Mouse (Mus musculus) forebrain, embryonic 10.5 days (tissue): ENCODE measurements around the gene Ccdc187. TPM values are rescaled to one million over a fixed set of nuclear protein-coding genes. Genes with fewer than 3 reads are reported as not detected.

Experiments
- DNase-seq: peaks from one replicate; pipeline ENCODE4 v3.0.0-alpha.2; 2017; ENCODE audit warnings: low spot score; ENCODE audit errors: extremely low spot score
- H3K27ac ChIP-seq: fragments of 300-500 bp; sonication (generic); 2 replicates; pipeline ENCODE4 v1.5.1; 2016; ENCODE audit warnings: mild to moderate bottlenecking
- H3K27me3 ChIP-seq: fragments of 300-500 bp; sonication (generic); 2 replicates; pipeline ENCODE4 v1.6.1; 2016; ENCODE audit warnings: mild to moderate bottlenecking; ENCODE audit not compliant: poor library complexity, severe bottlenecking
- H3K36me3 ChIP-seq: fragments of 300-500 bp; sonication (generic); replicated peaks from 2 replicates; pipeline ENCODE4 v1.6.1; 2016; ENCODE audit warnings: mild to moderate bottlenecking, moderate library complexity
- H3K4me1 ChIP-seq: fragments of 300-500 bp; sonication (generic); 2 replicates; pipeline ENCODE4 v1.6.1; 2016
- H3K4me3 ChIP-seq: fragments of 300-500 bp; sonication (generic); 2 replicates; pipeline ENCODE4 v1.5.1; 2016; ENCODE audit warnings: mild to moderate bottlenecking, moderate library complexity
- H3K9me3 ChIP-seq: fragments of 300-500 bp; sonication (generic); 2 replicates; pipeline ENCODE4 v1.6.1; 2016; ENCODE audit warnings: mild to moderate bottlenecking, moderate library complexity
- WGBS: fragments of 180-500 bp; shearing (Covaris S2); methylation state at CpG from one replicate; pipeline ENCODE4 v1.1.7; 2016; 5-methylcytosine and 5-hydroxymethylcytosine counted together
- polyA plus RNA-seq: library from polyadenylated mRNA; unstranded; fragments of >200 nt; fragmentation: Nextera tagmentation; extraction: Ambion mirVana; gene quantifications from 2 replicates; pipeline ENCODE4 v1.2.1, GENCODE M21; 2016

Gene Ccdc187
- polyA plus RNA-seq, 1 experiment from 2014 or later = 0.07 TPM

- no peaks in the 10 kb centered on the region for H3K9me3 ChIP-seq
- 81% methylated on average over 3 of the region's 3 CpGs for WGBS
- H3K27me3 ChIP-seq = no peaks in the 10 kb centered on the region
- H3K4me3 ChIP-seq = no peak overlapping the region
- no peaks in the 10 kb centered on the region for H3K4me1 ChIP-seq
- H3K36me3 ChIP-seq = peaks cover 83% of the 10 kb centered on the region
- DNase-seq = no peak
- no peak overlapping the region for H3K27ac ChIP-seq
These were observed 70.4 kb downstream of the Ccdc187 start for GRCm38 (mm10) chr2:26223961-26224360.

DNA sequence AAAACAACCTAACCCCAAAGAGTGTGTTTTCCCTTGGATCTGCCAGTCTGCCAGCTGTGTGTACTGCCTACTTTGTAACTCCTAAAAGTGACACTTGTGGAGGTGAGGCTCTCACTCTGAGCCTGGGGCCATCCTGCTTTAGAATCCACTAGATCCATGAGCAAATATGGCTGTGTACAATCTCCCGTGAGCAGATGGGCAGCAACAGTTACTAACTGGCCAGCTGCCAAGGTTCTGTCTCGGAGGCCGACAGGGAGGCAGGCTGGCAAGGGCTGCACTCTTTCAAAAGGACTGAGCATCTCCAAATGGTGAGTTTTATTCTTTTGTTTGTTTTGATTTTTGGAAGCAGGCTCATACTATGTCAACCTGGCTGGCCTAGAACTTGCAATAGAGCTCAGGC lies 79.8 kb downstream of the Ccdc187 start:
- no peak for DNase-seq
- Histone ChIP-seq H3K9me3 (no peaks in the 10 kb centered on the region), H3K27ac (no peak overlapping the region), H3K4me3 (no peak overlapping the region), H3K36me3 (peaks cover 98% of the 10 kb centered on the region), H3K27me3 (0 out of 2 replicates have a peak, but pooled peaks cover under 1% of the 10 kb centered on the region), H3K4me1 (no peaks in the 10 kb centered on the region)
- WGBS = 91% methylated on average over 3 of the region's 3 CpGs

- 74% methylated on average over 3 of the region's 3 CpGs for WGBS
- Histone ChIP-seq H3K4me3 (no peak overlapping the region), H3K4me1 (peaks cover 23% of the 10 kb centered on the region), H3K36me3 (peaks cover 53% of the 10 kb centered on the region), H3K27me3 (peaks cover 46% of the 10 kb centered on the region), H3K27ac (no peak overlapping the region), H3K9me3 (no peaks in the 10 kb centered on the region)
- DNase-seq = no peak
These were observed 84.8 kb downstream of the Ccdc187 start for GRCm38 (mm10) chr2:26209566-26209965.

GRCm38 (mm10) chr2:26208126-26208789 lies 86.1 kb downstream of the Ccdc187 start, which contains the start of gene Lhx3:
Gene Lhx3 (minus strand): TSS chr2:26208289.
- 5% methylated on average over 19 of the region's 19 CpGs for WGBS
- Histone ChIP-seq H3K36me3 (peaks cover 40% of the 10 kb centered on the region), H3K9me3 (no peaks in the 10 kb centered on the region), H3K4me1 (peaks cover 23% of the 10 kb centered on the region), H3K4me3 (no peak within 1 kb of the TSS), H3K27ac (no peak within 1 kb of the TSS), H3K27me3 (peaks cover 59% of the 10 kb centered on the region)
- peak; percentile 83 for DNase-seq

DNA sequence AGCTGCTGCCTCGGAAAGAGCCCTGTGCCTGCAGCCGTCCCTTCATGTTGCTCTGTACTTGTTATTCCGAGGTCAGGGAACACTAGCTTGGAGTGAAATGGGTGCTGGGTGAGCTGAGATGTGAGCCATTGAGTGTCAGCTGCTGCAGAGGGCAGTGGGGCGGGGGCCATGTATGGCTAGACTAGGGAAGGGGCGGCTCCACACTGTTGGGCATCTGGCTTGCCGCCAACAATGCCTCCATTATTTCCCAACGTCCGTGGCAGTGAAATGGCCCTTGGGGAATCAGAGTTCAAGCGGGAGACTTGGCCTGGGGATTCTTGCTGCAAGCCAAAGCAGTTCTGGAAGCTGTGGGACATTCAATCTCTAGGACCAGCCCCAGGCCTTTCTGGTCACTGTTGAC lies 86.8 kb downstream of the Ccdc187 start:
- no peak overlapping the region for H3K4me3 ChIP-seq

GRCm38 (mm10) chr2:26205761-26206160 lies 88.6 kb downstream of the Ccdc187 start:
- Histone ChIP-seq H3K27me3 (peaks cover 84% of the 10 kb centered on the region), H3K27ac (no peak overlapping the region), H3K9me3 (no peaks in the 10 kb centered on the region), H3K4me1 (peaks cover 37% of the 10 kb centered on the region), H3K36me3 (peaks cover 16% of the 10 kb centered on the region), H3K4me3 (peak overlapping the region; percentile 42; the same call in 1 of the 2 replicates)
- 5% methylated on average over 10 of the region's 10 CpGs for WGBS
- DNase-seq = no peak

More for the DNA sequence above, 86.8 kb downstream of the Ccdc187 start:
- 5% methylated on average over 9 of the region's 9 CpGs for WGBS
- no peak for DNase-seq
- no peak overlapping the region for H3K27ac ChIP-seq
- H3K36me3 ChIP-seq = peaks cover 34% of the 10 kb centered on the region
- H3K27me3 ChIP-seq = peaks cover 66% of the 10 kb centered on the region
- no peaks in the 10 kb centered on the region for H3K9me3 ChIP-seq
- H3K4me1 ChIP-seq = peaks cover 29% of the 10 kb centered on the region

GRCm38 (mm10) chr2:26205126-26205525 lies 89.2 kb downstream of the Ccdc187 start:
- Histone ChIP-seq H3K36me3 (peaks cover 10% of the 10 kb centered on the region), H3K4me1 (peaks cover 37% of the 10 kb centered on the region), H3K9me3 (no peaks in the 10 kb centered on the region), H3K27me3 (peaks cover 90% of the 10 kb centered on the region), H3K4me3 (no peak overlapping the region), H3K27ac (no peak overlapping the region)
- no peak for DNase-seq
- 1% methylated on average over 16 of the region's 16 CpGs for WGBS

DNA sequence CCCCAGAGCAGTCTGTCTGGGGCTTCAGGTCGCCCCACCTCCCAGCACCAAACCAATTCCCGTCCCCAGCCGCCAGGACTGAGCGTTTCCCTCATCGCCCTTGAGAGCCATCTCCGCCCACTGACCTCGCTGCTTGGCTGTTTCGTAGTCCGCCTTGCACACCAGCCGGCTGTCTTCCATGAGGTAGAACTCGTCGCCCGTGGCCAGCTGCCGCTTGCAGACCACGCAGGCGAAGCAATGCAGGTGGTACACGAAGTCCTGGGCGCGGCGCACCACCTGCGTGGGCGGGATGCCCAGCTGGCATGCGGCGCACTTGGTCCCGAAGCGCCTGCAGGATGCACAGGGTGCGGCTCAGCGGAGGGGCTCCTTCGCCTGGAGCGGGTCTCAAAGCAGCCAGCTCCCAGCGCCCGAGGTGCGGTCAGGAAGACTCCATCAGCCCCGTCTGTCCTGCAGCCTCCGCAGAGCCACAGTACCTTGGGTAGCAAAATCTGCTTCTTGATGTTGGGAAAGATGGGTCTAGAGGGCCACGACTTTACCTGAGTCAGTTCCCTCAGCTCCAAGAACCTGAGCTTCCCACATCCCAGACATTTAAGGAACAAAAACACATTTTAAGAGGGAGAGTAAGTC lies 91.4 kb downstream of the Ccdc187 start:
- H3K4me3 ChIP-seq = 0 out of 2 replicates have a peak overlapping the region, but pooled peaks have one; percentile 21
- DNase-seq = no peak
- peaks cover 100% of the 10 kb centered on the region for H3K27me3 ChIP-seq
- no peak overlapping the region for H3K27ac ChIP-seq
- no peaks in the 10 kb centered on the region for H3K36me3 ChIP-seq
- H3K9me3 ChIP-seq = no peaks in the 10 kb centered on the region
- H3K4me1 ChIP-seq = peaks cover 45% of the 10 kb centered on the region
- 1% methylated on average over 36 of the region's 36 CpGs for WGBS

DNA sequence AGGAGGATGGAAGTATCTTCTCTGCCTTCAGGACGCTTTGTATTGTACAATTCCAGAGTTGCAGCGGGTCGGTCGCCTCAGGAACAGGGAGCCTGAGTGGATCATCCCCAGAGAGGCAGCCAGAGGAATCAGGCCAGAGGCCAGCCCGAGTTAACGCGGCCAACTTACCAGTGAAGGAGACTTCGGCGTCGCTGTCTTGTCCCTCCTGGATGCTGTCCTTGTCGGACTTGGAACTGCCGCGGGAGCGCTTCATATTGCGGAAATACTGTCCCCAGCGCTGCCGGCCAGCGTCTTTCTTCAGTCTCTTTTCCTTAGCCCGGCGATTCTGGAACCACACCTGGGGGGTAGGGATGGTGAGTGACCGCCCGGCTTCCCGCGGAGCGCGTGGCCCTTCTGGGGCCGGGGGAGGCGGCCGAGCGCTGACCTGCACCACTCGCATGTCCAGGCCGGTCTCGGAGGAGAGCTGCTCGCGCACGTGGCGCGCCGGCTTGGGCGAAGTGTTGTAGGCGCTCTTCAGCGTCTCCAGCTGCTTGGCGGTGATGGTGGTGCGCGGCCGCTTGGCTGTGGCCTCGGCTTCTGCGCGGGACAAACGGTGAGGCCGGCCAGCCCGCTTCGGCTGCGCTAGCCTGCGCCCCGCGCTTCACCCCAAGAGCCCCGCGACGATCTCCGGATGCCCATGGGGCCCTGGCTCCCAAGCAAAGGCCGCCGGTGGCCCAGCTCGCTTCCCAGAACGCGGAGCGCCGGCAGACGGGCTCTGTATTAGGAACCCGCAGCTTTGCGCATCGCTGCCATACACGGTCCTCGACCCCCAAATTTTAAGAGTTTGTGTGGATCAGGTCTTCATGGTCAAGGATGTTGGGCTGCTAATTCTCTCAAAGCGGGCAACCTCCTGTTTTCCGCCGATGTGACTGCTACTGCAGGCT lies 92.2 kb downstream of the Ccdc187 start:
- 1% methylated on average over 77 of the region's 77 CpGs for WGBS
- no peaks in the 10 kb centered on the region for H3K36me3 ChIP-seq
- H3K4me3 ChIP-seq = peak overlapping the region; percentile 21
- DNase-seq = no peak
- peaks cover 100% of the 10 kb centered on the region for H3K27me3 ChIP-seq
- H3K27ac ChIP-seq = no peak overlapping the region
- H3K4me1 ChIP-seq = peaks cover 41% of the 10 kb centered on the region
- no peaks in the 10 kb centered on the region for H3K9me3 ChIP-seq

DNA sequence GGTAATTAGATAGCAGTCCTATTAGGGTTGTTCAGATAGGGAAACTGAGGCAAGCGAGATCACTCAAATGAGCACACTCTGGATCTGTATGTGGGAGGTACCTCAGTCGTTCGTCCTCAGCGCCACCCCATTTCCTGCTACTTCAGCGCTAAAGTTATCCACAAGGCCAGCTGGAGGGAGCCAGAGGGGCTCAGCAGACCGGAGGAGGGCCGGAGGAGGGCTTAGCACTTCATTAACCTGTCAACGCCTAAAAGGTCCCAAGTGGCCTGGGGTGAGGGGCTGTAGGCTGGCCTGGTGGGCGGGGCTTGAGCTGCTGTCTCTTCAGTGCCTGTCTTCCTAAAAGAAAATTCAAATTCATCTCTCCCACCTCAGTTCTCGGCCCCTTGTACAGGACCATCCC lies 95.9 kb downstream of the Ccdc187 start:
- H3K4me3 ChIP-seq = no peak overlapping the region; the same call in 1 of the 2 replicates
- peaks cover 65% of the 10 kb centered on the region for H3K4me1 ChIP-seq
- DNase-seq = no peak
- H3K36me3 ChIP-seq = no peaks in the 10 kb centered on the region
- under 1% methylated on average over 10 of the region's 10 CpGs for WGBS
- peaks cover 100% of the 10 kb centered on the region for H3K27me3 ChIP-seq
- no peak overlapping the region for H3K27ac ChIP-seq
- no peaks in the 10 kb centered on the region for H3K9me3 ChIP-seq

DNA sequence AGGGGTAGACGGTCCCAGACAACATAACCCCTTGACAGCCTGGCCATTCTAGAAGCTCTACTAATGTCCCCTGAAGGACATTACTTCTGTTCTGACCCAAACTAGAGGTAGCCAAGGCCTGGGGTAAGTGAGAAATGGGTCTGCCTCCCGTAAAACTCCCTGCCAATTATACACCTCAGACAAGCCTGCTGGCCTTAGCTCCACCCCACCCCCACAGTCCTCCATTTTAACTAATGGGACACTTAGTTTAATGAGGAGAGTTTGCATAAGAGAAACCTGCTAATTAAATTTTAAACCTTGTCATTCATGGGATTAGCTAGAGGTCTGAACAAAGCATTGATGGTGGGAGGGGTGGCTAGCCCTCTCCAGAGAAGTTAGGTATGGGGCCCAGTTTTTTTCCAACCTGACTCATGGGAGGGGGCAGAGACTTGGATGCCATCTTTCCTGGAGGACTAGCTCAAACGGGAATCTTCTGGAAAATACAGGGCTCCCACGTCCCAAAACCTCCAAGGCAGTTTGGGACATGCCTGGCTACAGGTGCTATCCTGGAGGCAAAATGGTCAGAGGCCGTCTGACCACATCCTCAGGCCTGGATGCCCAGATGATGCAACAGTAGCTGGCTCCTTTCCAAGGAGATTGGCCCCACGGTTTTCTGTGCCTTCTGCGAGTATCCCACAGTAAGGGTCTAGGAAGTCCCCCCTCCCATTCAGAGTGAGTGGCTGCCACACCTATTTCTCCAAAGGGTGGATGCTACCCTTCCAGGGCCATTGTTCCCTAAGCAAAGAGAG lies 99.6 kb downstream of the Ccdc187 start:
- H3K36me3 ChIP-seq = no peaks in the 10 kb centered on the region
- peaks cover 94% of the 10 kb centered on the region for H3K27me3 ChIP-seq
- H3K9me3 ChIP-seq = no peaks in the 10 kb centered on the region
- 32% methylated on average over 7 of the region's 7 CpGs for whole genome bisulfite sequencing
- peak overlapping the region; percentile 12; the same call in 1 of the 2 replicates for H3K4me3 ChIP-seq
- H3K27ac ChIP-seq = peak overlapping the region; percentile 42; the same call in 1 of the 2 replicates
- DNase-seq = no peak
- H3K4me1 ChIP-seq = peaks cover 51% of the 10 kb centered on the region
